Comparison of ENCODE assay signal across 21 mouse cellular contexts in the genomic region with DNA sequence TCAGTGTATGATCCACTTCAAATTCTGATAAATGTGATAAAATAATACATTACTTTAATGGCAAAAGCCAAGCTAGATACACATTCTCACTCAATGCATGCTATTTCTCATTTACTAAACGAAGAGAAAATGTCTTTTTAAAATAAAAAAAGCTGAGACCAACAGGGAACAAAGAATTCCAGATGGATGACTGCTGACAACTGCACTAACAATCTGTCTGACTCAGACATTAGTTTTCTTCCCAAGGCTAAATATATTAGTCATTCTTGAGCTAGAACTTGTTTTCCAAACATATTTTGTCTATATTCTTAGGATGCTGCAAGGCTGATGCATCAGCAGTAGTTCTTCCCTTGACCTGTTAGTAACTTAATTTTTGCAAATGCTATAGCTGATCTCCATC.
DNase-seq lines count a peak whose midpoint lies in the region; ATAC-seq and TF ChIP-seq lines count a peak whose summit lies in the region.
"Had no signal": no experiment of that assay in that cellular context is flagged by ENCODE, and none has a peak within 500 bp of the region (broad histone marks: within the 10 kb centered on the region; RNA-seq: fewer than 3 reads in every experiment).

No protein-coding gene starts in this region.

- no peaks in the 10 kb centered on the region for H3K4me1 ChIP-seq in kidney, adult 2 months (ENCODE audit: control insufficient read depth, insufficient read depth, low read length)
- H3K4me1 ChIP-seq: embryonic facial prominence, embryonic 12.5 days; forebrain, embryonic 12.5 days; heart, embryonic 15.5 days had no signal

- no peak for TF ChIP-seq CTCF in kidney, adult 2 months (conservative IDR thresholded peaks at IDR 0.05; ENCODE audit: insufficient read depth, insufficient read length, low read depth, low read length)

- DNase-seq in 3T3-L1 (ENCODE audit: low read depth, low spot score): peak; percentile 2
- DNase-seq in Muller cell, postnatal 12 days (ENCODE audit: inconsistent ontology term): peak; percentile 29
- DNase-seq in layer of hippocampus, adult 18-20 months (ENCODE audit: low spot score in 2 of 2): peak; percentile 28 to 77
- peak; percentile 2 to 66 for DNase-seq in layer of hippocampus, postnatal 14 days (ENCODE audit: low spot score in 2 of 2)
- no peak for DNase-seq in thymus, postnatal 10 days (ENCODE audit: low spot score in 2 of 2)
- DNase-seq in kidney, adult 2 months: no peak
- DNase-seq: adrenal gland, postnatal 10 days; B cell, adult 2 months; cerebellum, adult 9-10 months; cerebellum, postnatal 25 days; gastrocnemius, postnatal 10 days; heart, adult 2 months; heart, postnatal 14 days had no signal

- no peaks in the 10 kb centered on the region for H3K27me3 ChIP-seq in kidney, adult 2 months (replicated peaks; ENCODE audit: control insufficient read depth, insufficient read depth, low read length)
- H3K27me3 ChIP-seq: embryonic facial prominence, embryonic 12.5 days; forebrain, embryonic 12.5 days; heart, embryonic 15.5 days had no signal

- no peak overlapping the region for H3K27ac ChIP-seq in kidney, adult 2 months (ENCODE audit: insufficient read depth, low read depth, low read length)
- H3K27ac ChIP-seq: embryonic facial prominence, embryonic 12.5 days; forebrain, embryonic 12.5 days; heart, adult 2 months; heart, embryonic 15.5 days; hindbrain, embryonic 14.5 days had no signal

- no peak for TF ChIP-seq POLR2A in kidney, adult 2 months (IDR thresholded peaks at IDR 0.05; ENCODE audit: low read depth, low read length)

- no peak overlapping the region for H3K4me3 ChIP-seq in kidney, adult 2 months (ENCODE audit: insufficient read depth, low read depth, low read length)
- H3K4me3 ChIP-seq: embryonic facial prominence, embryonic 12.5 days; forebrain, embryonic 12.5 days; heart, adult 2 months; heart, embryonic 15.5 days had no signal

- 34% methylated on average over 1 of the region's 1 CpGs for WGBS in kidney, adult 2 months

- no peak for ATAC-seq in inflammation-experienced regulatory T-cells, adult 6 months
- ATAC-seq: CD4-positive, CD25-positive, alpha-beta regulatory T cell, adult 4 months; intestine, embryonic 16.5 days had no signal

- H3K36me3 ChIP-seq in kidney, adult 2 months (ENCODE audit: control insufficient read depth, insufficient read depth, low read length): no peaks in the 10 kb centered on the region
- H3K36me3 ChIP-seq: embryonic facial prominence, embryonic 12.5 days; forebrain, embryonic 12.5 days; G1E; heart, embryonic 15.5 days had no signal

Comparison
In these comparisons a context has a peak if more than half of its experiments do, and no peak if none do; other contexts are left out.
1. DNase-seq: peak in 3T3-L1 (single experiment), Muller cell, postnatal 12 days (single experiment), layer of hippocampus, adult 18-20 months (2 of 2) and layer of hippocampus, postnatal 14 days (2 of 2); none in thymus, postnatal 10 days (0 of 2) and kidney, adult 2 months (single experiment).